Mouse (Mus musculus): Measurements from ENCODE around the gene Ube2l3.

Ube2l3 gene

GRCm38 (mm10) chr16:17147391-17147929 is 55.0 kb downstream of the Ube2l3 start:
- DNase-seq (ENCODE audit: low read depth, low spot score): peak; percentile 77

DNA sequence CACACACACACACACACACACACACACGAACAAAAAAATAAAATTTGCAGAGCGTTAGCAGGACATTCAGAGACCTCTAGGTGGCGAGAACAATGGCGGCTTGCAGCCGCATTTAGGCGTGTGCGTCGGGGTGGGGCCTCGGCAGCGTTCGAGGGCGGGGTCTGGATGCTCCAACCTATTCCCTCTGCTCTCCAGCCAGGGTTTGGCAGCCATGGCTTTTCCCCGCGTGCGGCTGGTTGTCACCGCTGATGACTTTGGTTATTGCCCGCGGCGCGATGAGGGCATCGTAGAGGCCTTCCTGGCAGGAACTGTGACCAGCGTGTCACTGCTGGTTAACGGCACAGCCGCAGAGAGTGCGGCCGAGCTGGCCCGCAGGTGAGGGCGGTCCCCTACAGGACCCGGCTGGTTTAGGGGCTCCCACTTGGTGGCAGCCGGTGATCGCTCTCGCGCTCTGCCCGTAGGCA is 55.6 kb downstream of the Ube2l3 start, which contains the start of gene Ccdc116:
Ccdc116 (minus strand) TSS at position 458 of the 464 bp plus-strand sequence.
- peak; percentile 94 for DNase-seq (ENCODE audit: low read depth, low spot score)

- DNase-seq (ENCODE audit: low read depth, low spot score): peak; percentile 48
Measured at GRCm38 (mm10) chr16:17144339-17144738, 58.1 kb downstream of the Ube2l3 start, which contains the start of gene Ydjc. Ydjc (plus strand) TSS chr16:17144621.

GRCm38 (mm10) chr16:17137355-17137754 is 65.1 kb downstream of the Ube2l3 start:
- DNase-seq (ENCODE audit: low read depth, low spot score): no peak

GRCm38 (mm10) chr16:17132906-17133200 is 69.6 kb downstream of the Ube2l3 start:
- peak; percentile 29 for DNase-seq (ENCODE audit: low read depth, low spot score)

GRCm38 (mm10) chr16:17132089-17132905 is 70.2 kb downstream of the Ube2l3 start, which contains the start of gene Sdf2l1:
Sdf2l1 (minus strand) TSS chr16:17132383.
- DNase-seq (ENCODE audit: low read depth, low spot score): peak; percentile 98

DNA sequence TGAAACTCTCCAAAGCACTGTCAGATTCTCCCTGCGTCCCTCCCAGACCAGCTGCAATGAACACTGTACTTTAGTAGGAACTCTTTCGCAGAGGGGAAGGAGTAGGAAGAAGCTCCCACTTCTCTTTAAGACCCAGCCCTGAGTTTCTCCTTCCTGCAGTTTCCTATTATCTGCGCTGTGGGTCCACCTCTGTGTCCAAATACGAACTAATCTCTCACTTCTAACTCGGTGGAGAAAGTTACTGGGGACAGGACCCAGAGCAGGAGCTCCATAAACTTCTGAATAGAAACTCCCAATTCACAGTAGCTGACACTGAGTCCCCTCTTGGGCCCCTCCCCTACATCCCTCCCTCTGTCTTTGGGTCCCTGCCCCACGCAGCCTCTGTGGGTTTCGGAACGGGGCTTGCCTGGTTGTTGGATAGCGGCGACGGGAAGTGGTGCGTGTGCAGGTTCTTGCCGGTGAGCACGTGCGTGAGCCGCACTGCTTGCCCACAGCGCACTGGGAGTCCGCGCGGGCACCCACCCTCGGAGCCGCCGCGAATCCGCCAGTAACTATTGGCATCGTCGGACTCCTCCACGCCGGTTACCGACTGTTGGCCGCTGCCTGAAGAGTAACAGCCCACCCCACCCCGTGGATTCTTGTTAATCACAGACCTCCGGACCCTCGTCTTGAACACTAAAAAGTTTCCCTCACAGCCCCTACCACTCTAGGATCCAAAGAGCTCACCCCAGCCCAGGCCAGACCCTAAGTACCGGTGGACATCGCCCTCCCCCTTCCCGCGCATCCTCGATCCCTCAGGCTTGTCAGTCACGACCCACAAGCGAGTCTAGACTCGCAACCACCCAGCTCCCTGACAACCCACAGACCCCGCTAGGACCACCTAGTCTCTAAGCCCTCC is 71.0 kb downstream of the Ube2l3 start:
- DNase-seq (ENCODE audit: low read depth, low spot score): peak; percentile 63

- peak; percentile 76 for DNase-seq (ENCODE audit: low read depth, low spot score)
Measured at GRCm38 (mm10) chr16:17127292-17127691, 75.2 kb downstream of the Ube2l3 start.

DNA sequence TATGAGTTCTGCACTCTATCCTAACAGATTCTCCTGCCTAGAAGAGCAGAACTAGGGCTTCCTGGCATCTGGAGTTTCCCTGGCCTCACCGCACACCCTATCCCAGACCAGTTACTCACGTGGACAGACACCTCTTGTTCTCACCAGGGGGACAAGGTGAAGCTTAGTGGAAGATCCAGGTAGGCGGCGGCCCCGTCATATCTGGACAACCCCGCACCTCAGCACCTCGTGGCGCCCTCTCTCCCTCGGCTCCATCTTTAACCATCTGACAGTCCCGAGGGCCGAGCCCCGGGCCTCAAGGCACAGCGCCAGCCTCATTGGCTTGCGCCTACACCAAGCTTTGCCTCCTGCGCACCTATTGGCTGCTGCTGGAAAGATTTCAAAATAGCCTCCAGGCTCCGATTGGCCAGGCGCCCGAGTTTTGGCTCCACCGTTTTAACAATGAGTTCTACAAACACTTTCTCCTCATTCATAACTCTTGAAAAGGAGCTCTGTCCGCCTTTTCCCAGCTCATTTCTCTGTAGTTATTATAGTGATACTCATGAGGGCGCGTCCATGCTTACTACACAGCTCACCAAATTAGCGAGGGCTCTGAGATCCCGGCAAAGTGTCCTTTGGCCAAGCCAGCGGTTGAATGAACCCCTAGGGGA is 77.5 kb downstream of the Ube2l3 start, which contains the start of gene 2610318N02Rik:
2610318N02Rik (minus strand) TSS at position 297 of the 650 bp plus-strand sequence.
- DNase-seq (ENCODE audit: low read depth, low spot score): peak; percentile 94

DNA sequence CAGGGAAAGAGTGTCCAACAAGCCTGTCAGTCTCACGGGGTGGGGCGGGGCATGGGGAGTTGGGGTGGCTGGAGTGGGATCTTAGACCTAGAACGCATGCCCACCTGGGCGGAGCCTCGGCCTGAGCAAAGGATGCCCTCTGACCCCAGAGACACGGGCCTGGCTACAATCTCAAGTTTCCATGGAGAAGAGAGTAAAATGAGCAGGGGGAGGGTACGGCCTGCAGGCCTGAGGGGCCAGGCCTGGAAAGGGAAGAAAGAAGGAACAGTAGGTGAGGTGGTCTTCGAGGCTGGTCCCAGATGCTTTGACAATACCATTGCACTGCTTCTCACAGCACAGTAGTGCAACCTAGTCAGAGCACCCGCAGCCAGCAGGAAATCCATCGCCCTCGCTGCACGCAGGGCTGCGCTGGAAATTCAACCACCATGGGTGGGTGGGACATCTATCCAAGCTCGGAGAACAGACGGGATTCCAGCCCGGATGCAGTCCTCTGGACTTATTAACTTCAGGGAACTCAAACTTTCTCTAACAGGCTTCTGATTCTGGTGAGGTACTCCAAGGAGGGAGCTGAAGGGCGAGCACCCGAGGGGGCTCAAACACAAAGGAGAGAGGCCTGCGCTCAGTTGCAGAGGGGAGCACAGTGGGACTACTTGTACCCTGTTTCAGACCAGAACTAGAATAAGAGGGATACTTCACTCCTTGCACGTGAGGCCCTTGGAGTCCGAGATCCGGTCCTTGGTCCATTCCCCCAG is 78.2 kb downstream of the Ube2l3 start:
- DNase-seq (ENCODE audit: low read depth, low spot score): peak; percentile 48

GRCm38 (mm10) chr16:17121569-17121968 is 80.9 kb downstream of the Ube2l3 start:
- DNase-seq (ENCODE audit: low read depth, low spot score): no peak

GRCm38 (mm10) chr16:17117309-17117799 is 85.1 kb downstream of the Ube2l3 start:
- DNase-seq (ENCODE audit: low read depth, low spot score): no peak

DNA sequence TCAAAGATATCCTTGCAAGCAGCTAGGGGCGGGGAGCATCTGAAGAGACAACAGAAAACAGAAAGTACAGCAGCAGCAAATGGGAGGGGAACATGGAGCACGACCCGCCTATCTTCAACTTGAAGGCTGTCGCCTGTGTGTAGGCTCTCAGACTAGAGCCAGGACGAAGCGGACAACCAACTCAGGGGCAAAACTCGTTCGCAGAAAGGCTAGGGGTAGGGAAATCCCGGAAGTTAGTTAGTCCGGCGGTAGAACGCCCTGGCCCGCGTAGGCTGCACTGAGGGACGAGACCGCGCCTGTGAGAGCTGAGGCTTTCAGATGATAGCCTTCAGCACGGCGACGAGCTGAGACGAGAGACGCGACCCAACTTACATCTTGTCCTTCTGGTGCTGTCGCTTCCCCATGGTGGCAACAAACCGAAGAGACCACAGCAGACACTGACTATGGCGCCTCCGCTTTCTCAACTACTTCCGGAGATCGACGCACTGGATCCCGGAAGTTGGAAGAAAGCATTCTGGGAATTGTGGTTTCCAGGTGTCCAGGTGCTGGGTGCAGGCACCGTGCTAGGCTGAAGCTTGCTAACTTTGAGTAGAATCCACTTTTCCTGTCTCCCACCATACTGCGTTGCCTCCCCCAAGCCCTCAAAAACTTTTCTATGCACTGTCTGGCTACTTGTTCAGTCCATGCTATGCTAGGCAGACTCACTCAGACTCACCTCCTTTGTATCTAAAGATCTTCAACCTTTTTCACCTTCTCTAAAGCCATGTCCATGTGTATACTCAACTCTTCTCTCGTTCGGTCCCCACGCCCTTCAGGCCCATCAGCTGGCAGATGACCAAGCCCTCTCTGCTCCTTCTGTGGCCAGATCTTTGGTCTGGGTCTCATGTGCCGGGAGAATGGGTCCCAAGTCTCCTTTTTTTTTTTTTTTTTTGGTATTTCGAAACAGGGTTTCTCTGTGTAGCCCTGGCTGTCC is 91.4 kb downstream of the Ube2l3 start, which contains the start of gene Ppil2:
Ppil2 (minus strand) TSS at position 487 of the 973 bp plus-strand sequence.
- DNase-seq (ENCODE audit: low read depth, low spot score): peak; percentile 91

- no peak for DNase-seq (ENCODE audit: low read depth, low spot score)
Measured at GRCm38 (mm10) chr16:17104600-17104999, 97.8 kb downstream of the Ube2l3 start.

GRCm38 (mm10) chr16:17102630-17103220 is 99.7 kb downstream of the Ube2l3 start:
- no peak for DNase-seq (ENCODE audit: low read depth, low spot score)

All from A20 (cell line).